Mouse (Mus musculus): ENCODE measurements around the gene Pld3.
"Not testable (repeated sequence)": the region's sequence is repeated elsewhere in the genome, so short reads cannot be mapped to it uniquely, and the experiment has no call there.

Gene Pld3

GRCm38 (mm10) chr7:27520599-27520998, 32.4 kb downstream of the Pld3 start:
- no peak for DNase-seq

- DNase-seq: no peak
Measured at GRCm38 (mm10) chr7:27520104-27520503, 32.9 kb downstream of the Pld3 start.

GRCm38 (mm10) chr7:27518314-27518713, 34.7 kb downstream of the Pld3 start:
- no peak for DNase-seq

GRCm38 (mm10) chr7:27514961-27515360, 38.1 kb downstream of the Pld3 start:
- DNase-seq: no peak

GRCm38 (mm10) chr7:27510809-27511208, 42.2 kb downstream of the Pld3 start:
- DNase-seq: no peak

- peak; percentile 64 to 71 for DNase-seq
Measured at GRCm38 (mm10) chr7:27508648-27509005, 44.4 kb downstream of the Pld3 start.

- peak; percentile 93 for DNase-seq
Measured at GRCm38 (mm10) chr7:27507711-27508647, 45.0 kb downstream of the Pld3 start.

- DNase-seq: no peak
Measured at GRCm38 (mm10) chr7:27506765-27507370, 46.1 kb downstream of the Pld3 start.

GRCm38 (mm10) chr7:27501620-27502019, 51.4 kb downstream of the Pld3 start:
- DNase-seq: no peak

GRCm38 (mm10) chr7:27499036-27499435, 54.0 kb downstream of the Pld3 start, which contains the start of gene Prx:
Gene Prx, plus strand, starts transcription at chr7:27499324.
- no peak for DNase-seq

GRCm38 (mm10) chr7:27494659-27495367, 58.2 kb downstream of the Pld3 start:
- not testable (repeated sequence) for DNase-seq

GRCm38 (mm10) chr7:27493450-27493849, 59.6 kb downstream of the Pld3 start:
- no peak for DNase-seq

- no peak for DNase-seq
Measured at GRCm38 (mm10) chr7:27493022-27493421, 60.0 kb downstream of the Pld3 start.

GRCm38 (mm10) chr7:27491856-27492255, 61.2 kb downstream of the Pld3 start:
- DNase-seq: peak; percentile 8 to 22

- peak; percentile 89 to 93 for DNase-seq
Measured at GRCm38 (mm10) chr7:27490543-27491329, 62.3 kb downstream of the Pld3 start.

- no peak for DNase-seq
Measured at GRCm38 (mm10) chr7:27490227-27490542, 62.8 kb downstream of the Pld3 start.

GRCm38 (mm10) chr7:27489270-27489869, 63.6 kb downstream of the Pld3 start:
- peak in 1 of 2 experiments; percentile 39 for DNase-seq

- peak; percentile 62 to 64 for DNase-seq
Measured at GRCm38 (mm10) chr7:27487740-27488268, 65.2 kb downstream of the Pld3 start.

GRCm38 (mm10) chr7:27486770-27487697, 66.0 kb downstream of the Pld3 start, which contains the start of gene Sertad1:
Gene Sertad1, plus strand, starts transcription at chr7:27486910.
- peak; percentile 100 for DNase-seq

GRCm38 (mm10) chr7:27486102-27486769, 66.8 kb downstream of the Pld3 start:
- DNase-seq: peak in 1 of 2 experiments; percentile 34

All from cerebellum, adult 18-20 months (tissue).